Comparison of ENCODE assay signal across 8 mouse cellular contexts in genomic region chr6:52168191-52169055, GRCm38 (mm10). TPM values are rescaled to one million over a fixed set of nuclear protein-coding genes. Genes with fewer than 3 reads are reported as not detected.
DNase-seq lines count a peak whose midpoint lies in the region; ATAC-seq and TF ChIP-seq lines count a peak whose summit lies in the region.

No protein-coding gene starts in this region.

- H3K4me1 ChIP-seq in lung, adult 2 months (ENCODE audit: control insufficient read depth, insufficient read depth, low read length), result peaks cover 10% of the 10 kb centered on the region
- H3K4me1 ChIP-seq in intestine, embryonic 15.5 days (replicated peaks), result peaks cover 30% of the 10 kb centered on the region
- H3K4me1 ChIP-seq in neural tube, embryonic 14.5 days (ENCODE audit: control insufficient read depth, insufficient read depth, low read length), result peaks cover 91% of the 10 kb centered on the region

- peak overlapping the region; percentile 71 for H3K4me2 ChIP-seq in intestine, embryonic 15.5 days (replicated peaks)
- H3K4me2 ChIP-seq in neural tube, embryonic 14.5 days (ENCODE audit: low read depth, low read length), result peak overlapping the region; percentile 65

- peak overlapping the region; percentile 62 for H3K9ac ChIP-seq in intestine, embryonic 15.5 days
- peak overlapping the region; percentile 75 for H3K9ac ChIP-seq in neural tube, embryonic 14.5 days (replicated peaks; ENCODE audit: low read depth, low read length)

- TF ChIP-seq CTCF in lung, adult 2 months (IDR thresholded peaks at IDR 0.05; ENCODE audit: insufficient read depth, low read length), result no peak

- 24% methylated on average over 42 of the region's 42 CpGs for WGBS in lung, adult 2 months
- 33% methylated on average over 42 of the region's 42 CpGs for WGBS in intestine, embryonic 15.5 days
- under 1% methylated on average over 42 of the region's 42 CpGs for WGBS in neural tube, embryonic 14.5 days

- TF ChIP-seq POLR2A in lung, adult 2 months (IDR thresholded peaks at IDR 0.05; ENCODE audit: borderline replicate concordance, extremely low read depth, low read depth, low read length), result no peak

- DNase-seq in cerebellum, postnatal 10 days, result peak; percentile 55 to 65
- DNase-seq in cerebellum, postnatal 36 days, result no peak
- peak; percentile 33 for DNase-seq in lung, adult 2 months
- DNase-seq in lung, postnatal 14 days, result no peak
- DNase-seq in spleen, postnatal 14 days (ENCODE audit: low spot score in 2 of 2), result no peak
- DNase-seq in thymus, postnatal 36 days, result no peak

- H3K36me3 ChIP-seq in intestine, embryonic 15.5 days, result no peaks in the 10 kb centered on the region
- peaks cover 7% of the 10 kb centered on the region; the same call in 1 of the 2 replicates for H3K36me3 ChIP-seq in neural tube, embryonic 14.5 days (ENCODE audit: control insufficient read depth, insufficient read depth, low read length)

- H3K27me3 ChIP-seq in intestine, embryonic 15.5 days (replicated peaks), result peaks cover 22% of the 10 kb centered on the region
- no peaks in the 10 kb centered on the region for H3K27me3 ChIP-seq in neural tube, embryonic 14.5 days (ENCODE audit: control insufficient read depth, insufficient read depth, low read length)

- ATAC-seq in intestine, embryonic 15.5 days, result no peak
- ATAC-seq in neural tube, embryonic 14.5 days (ENCODE audit: low read depth), result no peak

- H3K9me3 ChIP-seq in intestine, embryonic 15.5 days, result no peaks in the 10 kb centered on the region
- H3K9me3 ChIP-seq in neural tube, embryonic 14.5 days (ENCODE audit: control insufficient read depth, low read length), result no peaks in the 10 kb centered on the region

- H3K27ac ChIP-seq in intestine, embryonic 15.5 days, result peak overlapping the region; percentile 78
- peak overlapping the region; percentile 99 for H3K27ac ChIP-seq in neural tube, embryonic 14.5 days (ENCODE audit: low read depth, low read length)

- peak overlapping the region; percentile 29 for H3K4me3 ChIP-seq in lung, adult 2 months (replicated peaks; ENCODE audit: extremely low read depth, low read depth, low read length)
- peak overlapping the region; percentile 29 for H3K4me3 ChIP-seq in intestine, embryonic 15.5 days (replicated peaks)
- peak overlapping the region; percentile 26 for H3K4me3 ChIP-seq in neural tube, embryonic 14.5 days (ENCODE audit: low read depth, low read length)

RNA-seq across cellular contexts. Expression of gene Hoxa2, which starts 3.8 kb away (rescaled TPM):
- 4.2 and 4.7 TPM in 2 replicates for polyA plus RNA-seq in lung, adult 2 months (2012; rRNA removed)
- polyA plus RNA-seq in intestine, embryonic 15.5 days (2015; fragmentation: Nextera tagmentation; extraction: Ambion mirVana), result 7.4 and 8.6 TPM in 2 replicates
- polyA plus RNA-seq in neural tube, embryonic 14.5 days (2014; fragmentation: Nextera tagmentation; extraction: Ambion mirVana), result 7.0 and 8.8 TPM in 2 replicates

RNA-seq across cellular contexts. Expression of gene 5730596B20Rik, which starts 8.9 kb away (rescaled TPM):
- 0.26 and 0.31 TPM in 2 replicates for polyA plus RNA-seq in lung, adult 2 months (2012; rRNA removed)
- polyA plus RNA-seq in intestine, embryonic 15.5 days (2015; fragmentation: Nextera tagmentation; extraction: Ambion mirVana), result 1.9 and 2.0 TPM in 2 replicates
- 1.8 and 2.2 TPM in 2 replicates for polyA plus RNA-seq in neural tube, embryonic 14.5 days (2014; fragmentation: Nextera tagmentation; extraction: Ambion mirVana)

RNA-seq across cellular contexts. Expression of gene Hoxa1, which starts 10.3 kb away (rescaled TPM):
- polyA plus RNA-seq in lung, adult 2 months (2012; rRNA removed), result 1.4 and 1.9 TPM in 2 replicates
- 0.86 and 1.2 TPM in 2 replicates for polyA plus RNA-seq in intestine, embryonic 15.5 days (2015; fragmentation: Nextera tagmentation; extraction: Ambion mirVana)
- polyA plus RNA-seq in neural tube, embryonic 14.5 days (2014; fragmentation: Nextera tagmentation; extraction: Ambion mirVana), result 0.76 and 0.92 TPM in 2 replicates

RNA-seq across cellular contexts. Expression of gene Hoxa4, which starts 23.1 kb away (rescaled TPM):
- 5.7 and 8.4 TPM in 2 replicates for polyA plus RNA-seq in lung, adult 2 months (2012; rRNA removed)
- polyA plus RNA-seq in intestine, embryonic 15.5 days (2015; fragmentation: Nextera tagmentation; extraction: Ambion mirVana), result 3.7 and 4.5 TPM in 2 replicates
- 1.6 and 2.7 TPM in 2 replicates for polyA plus RNA-seq in neural tube, embryonic 14.5 days (2014; fragmentation: Nextera tagmentation; extraction: Ambion mirVana)

RNA-seq across cellular contexts. Expression of gene Hoxa5, which starts 36.0 kb away (rescaled TPM):
- 29.1 and 46.9 TPM in 2 replicates for polyA plus RNA-seq in lung, adult 2 months (2012; rRNA removed)
- 22.9 and 25.1 TPM in 2 replicates for polyA plus RNA-seq in intestine, embryonic 15.5 days (2015; fragmentation: Nextera tagmentation; extraction: Ambion mirVana)
- polyA plus RNA-seq in neural tube, embryonic 14.5 days (2014; fragmentation: Nextera tagmentation; extraction: Ambion mirVana), result 20.9 and 30.6 TPM in 2 replicates

Comparison
In these comparisons a context has a peak if more than half of its experiments do, and no peak if none do; other contexts are left out.
1. DNase-seq: peak in cerebellum, postnatal 10 days (2 of 2) and lung, adult 2 months (single experiment); none in cerebellum, postnatal 36 days (0 of 2), lung, postnatal 14 days (single experiment), spleen, postnatal 14 days (0 of 2) and thymus, postnatal 36 days (0 of 2).
2. Peak in every context shown above with its lines, with median percentiles within 50 percentile points of each other: H3K4me3 ChIP-seq.